Mouse (Mus musculus) cerebellum, postnatal 36 days (tissue): ENCODE measurements around the gene Fbxw18.
"Not testable (repeated sequence)": the region's sequence is repeated elsewhere in the genome, so short reads cannot be mapped to it uniquely, and the experiment has no call there.

Source experiments
- DNase-seq, 2 experiments: peaks; one replicate each; pipeline ENCODE4 v3.0.0; 2021 to 2022; ENCODE audit warnings: mixed read lengths in 2 of 2

Fbxw18 gene

DNA sequence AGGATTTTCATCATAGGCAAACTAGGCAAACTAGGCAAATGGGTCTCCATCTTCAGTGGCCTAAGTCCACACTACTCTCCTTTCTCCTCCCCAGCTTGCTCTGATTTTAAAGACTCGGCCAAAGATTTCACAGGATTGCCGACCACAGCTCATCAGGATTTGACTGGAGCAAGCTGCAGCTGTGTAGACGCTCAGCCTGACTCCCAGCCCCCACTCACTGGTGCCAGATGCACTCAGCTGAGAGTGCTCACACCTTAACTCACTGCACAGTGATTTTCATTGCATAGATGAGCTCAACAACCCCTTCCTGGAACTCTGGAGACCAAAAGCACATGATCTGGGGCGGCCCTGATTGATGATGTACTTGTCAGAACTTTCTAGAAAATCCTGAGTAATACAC is at the start of gene Fbxw18:
Fbxw18 (minus strand) TSS at position 101 of the 400 bp plus-strand sequence.
- not testable (repeated sequence) for DNase-seq

DNA sequence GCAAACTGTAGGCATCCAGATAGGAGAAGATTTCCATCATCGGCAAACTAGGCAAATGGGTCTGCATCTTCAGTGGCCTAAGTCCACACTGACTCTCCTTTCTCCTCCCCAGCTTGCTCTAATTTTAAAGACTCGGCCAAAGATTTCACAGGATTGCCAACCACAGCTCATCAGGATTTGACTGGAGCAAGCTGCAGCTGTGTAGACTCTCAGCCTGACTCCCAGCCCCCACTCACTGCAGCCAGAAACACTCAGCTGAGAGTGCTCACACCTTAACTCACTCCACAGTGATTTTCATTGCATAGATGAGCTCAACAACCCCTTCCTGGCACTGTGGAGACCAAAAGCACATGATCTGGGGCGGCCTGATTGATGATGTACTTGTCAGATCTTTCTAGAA is 43.5 kb upstream of the Fbxw18 start, which contains the start of gene Fbxw26:
Fbxw26 (minus strand) TSS at position 101 of the 400 bp plus-strand sequence.
- not testable (repeated sequence) for DNase-seq

DNA sequence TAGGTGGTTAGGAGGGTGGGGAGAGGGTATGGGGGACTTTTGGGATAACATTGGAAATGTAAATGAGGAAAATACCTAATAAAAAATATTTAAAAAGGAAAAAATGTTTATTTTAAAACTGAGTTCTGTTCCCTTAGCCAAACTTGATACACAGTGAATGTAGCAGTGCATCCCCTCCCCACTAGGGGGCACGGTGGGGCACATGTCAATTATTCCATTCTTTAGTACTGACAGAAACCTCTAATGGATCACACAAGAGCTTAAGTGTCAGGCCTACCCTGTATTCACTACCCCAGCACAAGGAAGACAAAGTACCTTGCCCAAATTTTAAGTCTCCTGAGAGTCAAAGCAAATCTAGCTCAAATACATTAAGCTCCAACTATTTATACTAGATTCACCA is 17.2 kb downstream of the Fbxw18 start:
- peak; percentile 30 to 43 for DNase-seq

DNA sequence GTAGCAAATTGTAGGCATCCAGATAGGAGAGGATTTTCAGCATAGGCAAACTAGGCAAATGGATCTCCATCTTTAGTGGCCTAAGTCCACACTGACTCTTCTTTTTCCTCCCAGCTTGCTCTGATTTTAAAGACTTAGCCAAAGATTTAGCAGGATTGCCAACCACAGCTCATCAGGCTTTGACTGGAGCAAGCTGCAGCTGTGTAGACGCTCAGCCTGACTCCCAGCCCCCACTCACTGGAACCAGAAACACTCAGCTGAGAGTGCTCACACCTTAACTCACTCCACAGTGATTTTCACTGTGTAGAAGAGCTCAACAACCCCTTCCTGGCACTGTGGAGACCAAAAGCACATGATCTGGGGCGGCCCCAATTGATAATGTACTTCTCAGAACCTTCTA is 37.9 kb downstream of the Fbxw18 start, which contains the start of gene Fbxw25:
Fbxw25 (minus strand) TSS at position 101 of the 400 bp plus-strand sequence.
- DNase-seq, result not testable (repeated sequence)
